Mouse (Mus musculus): ENCODE data around the gene Ucn3. TPM values are rescaled to one million over a fixed set of nuclear protein-coding genes. Genes with fewer than 3 reads are reported as not detected.
"Not testable (repeated sequence)": the region's sequence is repeated elsewhere in the genome, so short reads cannot be mapped to it uniquely, and the experiment has no call there.

Gene Ucn3
- total and polyA plus RNA-seq, 2 experiments from 2014 or later: 0.29 TPM; not detected in 1

- Histone ChIP-seq H3K9ac (replicated peaks; ENCODE audit: low read length) (no peak overlapping the region), H3K4me2 (ENCODE audit: low read depth, low read length) (no peak overlapping the region), H3K27me3 (ENCODE audit: insufficient read depth, low read length) (no peaks in the 10 kb centered on the region), H3K9me3 (ENCODE audit: low read length) (no peaks in the 10 kb centered on the region), H3K27ac (no peak overlapping the region), H3K4me1 (ENCODE audit: insufficient read depth, low read length) (no peaks in the 10 kb centered on the region), H3K36me3 (ENCODE audit: insufficient read depth, low read length) (no peaks in the 10 kb centered on the region), H3K4me3 (ENCODE audit: low read length) (no peak overlapping the region)
- ATAC-seq (no peak), DNase-seq (ENCODE audit: low spot score) (no peak)
- no peak for TF ChIP-seq CTCF (IDR thresholded peaks at IDR 0.05; ENCODE audit: low read depth)
- 88% methylated on average over 6 of the region's 6 CpGs for WGBS
Observed at GRCm38 (mm10) chr13:3907151-3907696, 37.9 kb downstream of the Ucn3 start.

GRCm38 (mm10) chr13:3899301-3899700 lies 45.8 kb downstream of the Ucn3 start:
- Histone ChIP-seq H3K9me3 (ENCODE audit: low read length) (no peaks in the 10 kb centered on the region), H3K36me3 (ENCODE audit: insufficient read depth, low read length) (no peaks in the 10 kb centered on the region), H3K9ac (replicated peaks; ENCODE audit: low read length) (no peak overlapping the region), H3K27me3 (ENCODE audit: insufficient read depth, low read length) (no peaks in the 10 kb centered on the region), H3K27ac (no peak overlapping the region), H3K4me2 (ENCODE audit: low read depth, low read length) (no peak overlapping the region), H3K4me1 (ENCODE audit: insufficient read depth, low read length) (no peaks in the 10 kb centered on the region), H3K4me3 (ENCODE audit: low read length) (no peak overlapping the region)
- DNase-seq (ENCODE audit: low spot score) (no peak), ATAC-seq (no peak)
- WGBS: 90% methylated on average over 9 of the region's 9 CpGs
- TF ChIP-seq CTCF (IDR thresholded peaks at IDR 0.05; ENCODE audit: low read depth): no peak

- DNase-seq (ENCODE audit: low spot score); H3K4me2 ChIP-seq (ENCODE audit: low read depth, low read length); H3K9me3 ChIP-seq (ENCODE audit: low read length); H3K36me3 ChIP-seq (ENCODE audit: insufficient read depth, low read length); H3K4me3 ChIP-seq (ENCODE audit: low read length); H3K27me3 ChIP-seq (ENCODE audit: insufficient read depth, low read length); ATAC-seq; H3K4me1 ChIP-seq (ENCODE audit: insufficient read depth, low read length); H3K9ac ChIP-seq (replicated peaks; ENCODE audit: low read length); H3K27ac ChIP-seq: not testable (repeated sequence)
- 97% methylated on average over 5 of the region's 5 CpGs for WGBS
Observed at GRCm38 (mm10) chr13:3898202-3898601, 46.9 kb downstream of the Ucn3 start.

GRCm38 (mm10) chr13:3896913-3897312 lies 48.2 kb downstream of the Ucn3 start:
- no peaks in the 10 kb centered on the region for H3K9me3 ChIP-seq (ENCODE audit: low read length)
- DNase-seq (ENCODE audit: low spot score) (peak; percentile 88), ATAC-seq (0 out of 2 replicates have a peak, but pooled peaks have one; percentile 31)
- 37% methylated on average over 5 of the region's 5 CpGs for WGBS
- no peak overlapping the region for H3K4me2 ChIP-seq (ENCODE audit: low read depth, low read length)
- no peak overlapping the region for H3K4me3 ChIP-seq (ENCODE audit: low read length)
- peak; percentile 95 for TF ChIP-seq CTCF (IDR thresholded peaks at IDR 0.05; ENCODE audit: low read depth)
- 0 out of 2 replicates have a peak, but pooled peaks cover 7% of the 10 kb centered on the region for H3K27me3 ChIP-seq (ENCODE audit: insufficient read depth, low read length)
- H3K36me3 ChIP-seq (ENCODE audit: insufficient read depth, low read length): no peaks in the 10 kb centered on the region
- no peaks in the 10 kb centered on the region for H3K4me1 ChIP-seq (ENCODE audit: insufficient read depth, low read length)
- no peak overlapping the region for H3K27ac ChIP-seq
- no peak overlapping the region for H3K9ac ChIP-seq (replicated peaks; ENCODE audit: low read length)

GRCm38 (mm10) chr13:3896032-3896431 lies 49.1 kb downstream of the Ucn3 start:
- no peak overlapping the region for H3K4me2 ChIP-seq (ENCODE audit: low read depth, low read length)
- no peaks in the 10 kb centered on the region for H3K36me3 ChIP-seq (ENCODE audit: insufficient read depth, low read length)
- WGBS: 93% methylated on average over 6 of the region's 6 CpGs
- ATAC-seq: no peak
- no peak for TF ChIP-seq CTCF (IDR thresholded peaks at IDR 0.05; ENCODE audit: low read depth)
- H3K4me1 ChIP-seq (ENCODE audit: insufficient read depth, low read length): no peaks in the 10 kb centered on the region
- no peak overlapping the region for H3K4me3 ChIP-seq (ENCODE audit: low read length)
- no peak for DNase-seq (ENCODE audit: low spot score)
- H3K9ac ChIP-seq (replicated peaks; ENCODE audit: low read length): no peak overlapping the region
- H3K27ac ChIP-seq: no peak overlapping the region
- 0 out of 2 replicates have a peak, but pooled peaks cover 8% of the 10 kb centered on the region for H3K27me3 ChIP-seq (ENCODE audit: insufficient read depth, low read length)
- no peaks in the 10 kb centered on the region for H3K9me3 ChIP-seq (ENCODE audit: low read length)

GRCm38 (mm10) chr13:3895397-3895980 lies 49.7 kb downstream of the Ucn3 start:
- TF ChIP-seq CTCF (IDR thresholded peaks at IDR 0.05; ENCODE audit: low read depth): no peak
- ATAC-seq (no peak), DNase-seq (ENCODE audit: low spot score) (no peak)
- no peaks in the 10 kb centered on the region for H3K4me1 ChIP-seq (ENCODE audit: insufficient read depth, low read length)
- H3K4me2 ChIP-seq (ENCODE audit: low read depth, low read length): no peak overlapping the region
- no peak overlapping the region for H3K4me3 ChIP-seq (ENCODE audit: low read length)
- no peaks in the 10 kb centered on the region for H3K36me3 ChIP-seq (ENCODE audit: insufficient read depth, low read length)
- no peak overlapping the region for H3K9ac ChIP-seq (replicated peaks; ENCODE audit: low read length)
- 0 out of 2 replicates have a peak, but pooled peaks cover 8% of the 10 kb centered on the region for H3K27me3 ChIP-seq (ENCODE audit: insufficient read depth, low read length)
- H3K9me3 ChIP-seq (ENCODE audit: low read length): no peaks in the 10 kb centered on the region
- 83% methylated on average over 8 of the region's 8 CpGs for WGBS
- H3K27ac ChIP-seq: no peak overlapping the region

- Histone ChIP-seq H3K4me2 (ENCODE audit: low read depth, low read length) (no peak overlapping the region), H3K4me1 (ENCODE audit: insufficient read depth, low read length) (no peaks in the 10 kb centered on the region), H3K36me3 (ENCODE audit: insufficient read depth, low read length) (no peaks in the 10 kb centered on the region), H3K27ac (no peak overlapping the region), H3K27me3 (ENCODE audit: insufficient read depth, low read length) (0 out of 2 replicates have a peak, but pooled peaks cover 8% of the 10 kb centered on the region), H3K9ac (replicated peaks; ENCODE audit: low read length) (no peak overlapping the region), H3K9me3 (ENCODE audit: low read length) (no peaks in the 10 kb centered on the region), H3K4me3 (ENCODE audit: low read length) (no peak overlapping the region)
- TF ChIP-seq CTCF (IDR thresholded peaks at IDR 0.05; ENCODE audit: low read depth): no peak
- DNase-seq (ENCODE audit: low spot score): no peak
- 81% methylated on average over 8 of the region's 8 CpGs for WGBS
- no peak for ATAC-seq
Observed at GRCm38 (mm10) chr13:3894549-3894948, 50.6 kb downstream of the Ucn3 start.
